Mouse (Mus musculus) liver, embryonic 16.5 days (tissue): ENCODE data around the gene Zfp950. TPM values are rescaled to one million over a fixed set of nuclear protein-coding genes. Genes with fewer than 3 reads are reported as not detected.
"Not testable (repeated sequence)": the region's sequence is repeated elsewhere in the genome, so short reads cannot be mapped to it uniquely, and the experiment has no call there.

Experiments
- ATAC-seq: fragments of 200-750 bp; cut with Nextera tagmentation; 2 replicates; pipeline ENCODE4 v1.8.0; 2017; ENCODE audit warnings: low read depth, mild to moderate bottlenecking, moderate number of reproducible peaks, moderate library complexity
- H3K27ac ChIP-seq: fragments of 300-500 bp; sonication (generic); 2 replicates; pipeline ENCODE4 v1.5.1; 2014; ENCODE audit warnings: mild to moderate bottlenecking, low read length
- H3K27me3 ChIP-seq: fragments of 300-500 bp; sonication (generic); 2 replicates; pipeline ENCODE4 v1.6.1; 2014; ENCODE audit warnings: low read depth, low read length, mixed read lengths; ENCODE audit not compliant: control insufficient read depth, insufficient read depth
- H3K36me3 ChIP-seq: fragments of 300-500 bp; sonication (generic); 2 replicates; pipeline ENCODE4 v1.6.1; 2014; ENCODE audit warnings: mild to moderate bottlenecking; ENCODE audit not compliant: control insufficient read depth, insufficient read depth
- H3K4me1 ChIP-seq: fragments of 300-500 bp; sonication (generic); 2 replicates; pipeline ENCODE4 v1.6.1; 2014; ENCODE audit warnings: low read depth, low read length, mixed read lengths; ENCODE audit not compliant: control insufficient read depth
- H3K4me2 ChIP-seq: fragments of 300-500 bp; sonication (generic); 2 replicates; pipeline ENCODE4 v1.6.1; 2014; ENCODE audit warnings: low read depth, low read length, mixed read lengths
- H3K4me3 ChIP-seq: fragments of 300-500 bp; sonication (generic); 2 replicates; pipeline ENCODE4 v1.5.1; 2014; ENCODE audit warnings: low read depth, mild to moderate bottlenecking, low read length
- H3K9ac ChIP-seq: fragments of 300-500 bp; sonication (generic); 2 replicates; pipeline ENCODE4 v1.6.1; 2014; ENCODE audit warnings: low read depth, low read length
- H3K9me3 ChIP-seq: fragments of 300-500 bp; sonication (generic); replicated peaks from 2 replicates; pipeline ENCODE4 v1.6.1; 2016; ENCODE audit warnings: low read length; ENCODE audit not compliant: control insufficient read depth
- WGBS: fragments of 180-500 bp; shearing (Covaris S2); extraction: QIAGEN DNeasy Blood & Tissue Kit; methylation state at CpG from one replicate; pipeline ENCODE4 v1.1.7; 2014; ENCODE audit not compliant: insufficient replicate concordance; 5-methylcytosine and 5-hydroxymethylcytosine counted together
- polyA plus RNA-seq: library from polyadenylated mRNA; unstranded; fragments of >200 nt; fragmentation: Nextera tagmentation; extraction: Ambion mirVana; gene quantifications from 2 replicates; pipeline ENCODE4 v1.2.1, GENCODE M21; 2015

The Zfp950 gene
- polyA plus RNA-seq = 11.7 and 15.4 TPM in 2 replicates

DNA sequence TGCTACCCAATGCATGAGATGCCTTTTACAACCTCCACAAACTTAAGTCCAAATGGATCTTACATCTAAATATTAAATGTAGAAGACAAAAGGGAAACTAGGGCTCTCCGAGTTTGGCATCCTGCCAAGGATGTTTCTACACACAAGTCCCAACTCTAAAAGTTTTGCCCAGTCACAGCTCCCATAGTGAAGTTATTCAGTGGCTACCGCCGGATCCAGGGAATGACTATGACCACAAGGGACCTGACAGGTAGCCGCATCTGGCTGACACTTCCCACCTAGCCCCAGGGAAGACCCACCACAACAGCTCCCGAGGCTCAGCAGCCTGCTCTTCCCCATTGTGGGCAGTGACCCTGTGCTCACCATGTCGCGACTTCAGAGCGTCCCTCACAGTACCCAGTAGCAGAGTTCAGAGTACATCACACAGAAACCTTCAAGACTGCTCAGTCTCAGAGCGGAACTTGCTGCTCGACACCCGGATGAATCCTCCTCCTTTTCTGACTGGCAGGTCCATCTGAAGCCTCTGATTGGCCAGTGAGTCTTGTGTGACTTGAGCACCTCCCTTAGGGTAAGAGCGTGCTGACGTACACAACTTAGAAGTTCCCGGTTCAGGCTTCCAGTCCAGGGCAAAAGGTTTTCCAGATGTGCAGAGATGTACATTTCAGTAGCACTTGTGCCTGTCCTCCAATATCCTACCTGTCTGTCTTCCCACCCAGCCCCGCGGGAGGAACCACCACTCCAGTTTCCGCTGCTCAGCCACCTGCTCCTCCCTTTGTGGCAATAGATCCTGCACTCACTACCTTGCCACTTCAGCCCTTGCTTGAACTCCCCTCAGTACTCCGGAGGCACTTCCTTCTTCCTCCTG, at the start of gene Zfp950:
Gene Zfp950, minus strand, starts transcription at position 499 of the 865 bp plus-strand sequence.
- no peaks in the 10 kb centered on the region for H3K9me3 ChIP-seq
- no peaks in the 10 kb centered on the region for H3K27me3 ChIP-seq
- WGBS = 0% methylated on average over 18 of the region's 18 CpGs
- H3K9ac ChIP-seq = peak within 1 kb of the TSS; percentile 93
- H3K4me1 ChIP-seq = peaks cover 9% of the 10 kb centered on the region
- peak within 1 kb of the TSS; percentile 78 for H3K4me2 ChIP-seq
- H3K27ac ChIP-seq = peak within 1 kb of the TSS; percentile 79
- ATAC-seq = peak; percentile 100
- H3K4me3 ChIP-seq = peak within 1 kb of the TSS; percentile 88
- H3K36me3 ChIP-seq = no peaks in the 10 kb centered on the region

DNA sequence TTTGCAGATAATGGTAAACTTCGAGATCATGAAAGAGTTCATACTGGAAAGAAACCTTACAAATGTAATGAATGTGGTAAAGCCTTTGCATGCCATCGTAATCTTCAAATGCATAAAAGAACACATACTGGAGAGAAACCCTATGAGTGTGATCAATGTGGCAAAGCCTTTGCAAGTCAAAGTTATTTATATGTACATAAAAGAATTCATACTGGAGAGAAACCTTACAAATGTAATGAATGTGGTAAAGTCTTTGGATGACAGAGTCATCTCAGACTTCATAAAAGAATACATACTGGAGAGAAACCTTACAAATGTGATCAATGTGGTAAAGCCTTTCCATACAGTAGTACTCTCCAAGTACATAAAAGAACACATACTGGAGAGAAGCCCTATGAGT, 43.0 kb upstream of the Zfp950 start, which contains the start of gene Gm6020:
Gene Gm6020, plus strand, starts transcription at position 301 of the 400 bp plus-strand sequence.
- not testable (repeated sequence) for H3K4me3 ChIP-seq, H3K36me3 ChIP-seq, H3K9me3 ChIP-seq, H3K4me1 ChIP-seq, H3K4me2 ChIP-seq, ATAC-seq, H3K27me3 ChIP-seq, H3K27ac ChIP-seq, H3K9ac ChIP-seq
- WGBS = 55% methylated on average over 2 of the region's 2 CpGs

DNA sequence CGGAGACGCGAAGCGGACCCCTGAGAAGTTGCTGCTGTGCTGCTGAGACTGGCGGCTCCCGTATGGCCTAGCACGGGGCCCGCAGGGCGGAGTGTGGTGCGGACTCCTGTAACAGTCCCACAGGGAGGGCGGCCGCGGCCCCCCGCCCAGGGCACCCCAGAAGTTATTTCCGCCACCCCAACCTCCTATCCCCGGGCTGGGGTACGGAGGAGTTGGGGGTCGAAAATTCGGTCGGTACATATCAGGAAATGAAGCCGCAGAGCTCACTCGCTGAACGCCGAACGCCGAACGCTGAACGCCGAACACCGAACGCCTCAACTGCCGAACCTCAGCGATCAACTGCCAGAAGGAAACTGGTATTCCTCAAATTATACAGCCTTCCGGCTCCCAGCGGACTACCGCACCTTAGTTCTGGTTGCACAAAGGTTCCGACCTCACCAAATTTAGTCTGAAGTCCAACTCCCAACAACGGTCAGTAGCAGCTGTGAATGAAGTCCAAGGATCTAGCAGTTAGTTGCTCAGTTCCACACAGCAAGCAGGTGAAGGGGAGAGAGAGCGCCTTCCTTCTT, 35.2 kb upstream of the Zfp950 start, which contains the start of gene Gm7102:
Gene Gm7102, minus strand, starts transcription at position 554 of the 569 bp plus-strand sequence.
- no peaks in the 10 kb centered on the region for H3K4me1 ChIP-seq
- H3K36me3 ChIP-seq = no peaks in the 10 kb centered on the region
- H3K9me3 ChIP-seq = no peaks in the 10 kb centered on the region
- WGBS = 24% methylated on average over 39 of the region's 39 CpGs
- no peak for ATAC-seq
- no peaks in the 10 kb centered on the region for H3K27me3 ChIP-seq
- H3K27ac ChIP-seq = no peak within 1 kb of the TSS
- peak within 1 kb of the TSS; percentile 36; the same call in 1 of the 2 replicates for H3K4me2 ChIP-seq
- no peak within 1 kb of the TSS for H3K9ac ChIP-seq
- peak within 1 kb of the TSS; percentile 24 for H3K4me3 ChIP-seq

DNA sequence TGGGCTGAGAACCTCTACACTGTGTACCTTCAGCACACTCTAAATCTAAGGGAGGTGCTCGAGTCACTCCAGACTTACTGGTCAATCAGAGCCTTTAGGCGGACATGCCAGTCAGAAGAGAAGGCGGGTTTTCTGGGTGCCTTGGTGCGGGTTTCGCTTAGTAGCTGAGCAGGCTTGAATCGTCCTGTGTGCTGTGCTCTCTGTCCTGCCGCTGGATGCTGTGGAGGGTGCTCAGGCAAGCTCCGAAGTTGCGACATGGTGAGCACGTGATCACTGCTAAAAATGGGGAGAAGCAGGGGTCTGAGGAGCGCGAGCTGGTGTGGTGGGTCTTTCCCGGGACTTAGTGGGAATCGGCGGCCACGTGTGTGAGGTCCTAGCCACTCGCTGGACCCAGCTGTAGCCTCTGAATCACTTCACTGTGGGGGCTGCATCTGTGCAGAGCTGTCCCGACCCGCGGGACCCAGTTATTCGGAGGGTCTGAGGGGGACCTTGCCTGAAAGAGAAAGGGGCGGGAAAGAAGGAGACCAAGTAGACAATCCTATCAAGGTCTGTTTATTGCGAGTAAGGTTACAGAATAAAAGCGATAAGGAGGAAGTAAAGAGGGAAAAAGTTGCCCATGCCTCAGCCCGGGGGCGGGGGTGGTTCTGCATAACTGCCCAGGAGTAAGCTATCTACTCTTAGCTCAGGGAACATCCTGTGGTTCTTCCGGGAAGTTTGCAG, 11.2 kb upstream of the Zfp950 start:
- Histone ChIP-seq H3K9ac (peak overlapping the region; percentile 37), H3K36me3 (no peaks in the 10 kb centered on the region), H3K4me3 (peak overlapping the region; percentile 57), H3K27ac (no peak overlapping the region), H3K4me2 (peak overlapping the region; percentile 76), H3K27me3 (no peaks in the 10 kb centered on the region), H3K4me1 (peaks cover 3% of the 10 kb centered on the region), H3K9me3 (no peaks in the 10 kb centered on the region)
- under 1% methylated on average over 27 of the region's 27 CpGs for WGBS
- ATAC-seq = peak; percentile 76

DNA sequence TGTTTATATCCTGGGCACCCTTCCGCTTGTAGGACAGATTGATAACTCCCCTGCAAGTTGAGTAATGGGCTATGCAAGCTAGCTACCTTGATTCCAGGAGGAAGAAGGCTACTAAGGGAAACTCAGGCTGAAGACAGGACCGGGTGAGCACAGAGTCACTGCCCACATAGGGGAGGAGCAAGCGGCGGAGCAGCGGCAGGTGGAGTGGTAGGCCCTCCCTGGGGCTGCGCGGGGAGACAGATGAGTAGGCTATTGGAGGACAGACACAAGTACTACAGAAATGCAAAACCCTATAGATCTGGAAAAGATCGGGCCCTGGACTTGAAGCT, 10.7 kb upstream of the Zfp950 start:
- ATAC-seq = peak; percentile 79
- 5% methylated on average over 8 of the region's 8 CpGs for WGBS
- Histone ChIP-seq H3K9me3 (no peaks in the 10 kb centered on the region), H3K4me3 (peak overlapping the region; percentile 57), H3K4me1 (peaks cover 3% of the 10 kb centered on the region), H3K27me3 (no peaks in the 10 kb centered on the region), H3K9ac (peak overlapping the region; percentile 37), H3K4me2 (peak overlapping the region; percentile 76), H3K36me3 (no peaks in the 10 kb centered on the region), H3K27ac (no peak overlapping the region)

DNA sequence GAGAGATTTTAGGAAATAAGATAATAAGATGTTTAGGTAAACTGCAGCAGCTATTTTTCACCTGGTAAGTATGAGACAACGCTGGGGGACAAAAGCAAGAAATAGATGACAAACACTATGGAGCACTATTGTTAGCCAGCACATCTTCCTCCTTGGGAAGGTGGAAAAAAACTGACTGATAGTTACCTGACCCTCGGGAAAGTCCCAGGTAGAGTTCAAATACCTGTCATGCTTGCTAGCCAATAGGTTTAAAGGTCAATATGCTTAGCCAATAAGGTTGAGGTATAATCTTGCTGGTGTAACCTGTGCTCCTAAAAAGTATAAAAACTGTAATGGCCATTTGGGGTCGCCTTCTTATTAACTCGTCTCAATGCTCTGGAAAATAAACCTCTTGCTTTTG, 659 bp upstream of the Zfp950 start:
- peak overlapping the region; percentile 78 for H3K4me2 ChIP-seq
- 27% methylated on average over 4 of the region's 4 CpGs for WGBS
- peaks cover 9% of the 10 kb centered on the region for H3K4me1 ChIP-seq
- no peak for ATAC-seq
- no peaks in the 10 kb centered on the region for H3K36me3 ChIP-seq
- H3K27ac ChIP-seq = no peak overlapping the region
- H3K4me3 ChIP-seq = peak overlapping the region; percentile 88
- H3K9ac ChIP-seq = no peak overlapping the region; the same call in 1 of the 2 replicates
- H3K9me3 ChIP-seq = no peaks in the 10 kb centered on the region
- H3K27me3 ChIP-seq = no peaks in the 10 kb centered on the region

DNA sequence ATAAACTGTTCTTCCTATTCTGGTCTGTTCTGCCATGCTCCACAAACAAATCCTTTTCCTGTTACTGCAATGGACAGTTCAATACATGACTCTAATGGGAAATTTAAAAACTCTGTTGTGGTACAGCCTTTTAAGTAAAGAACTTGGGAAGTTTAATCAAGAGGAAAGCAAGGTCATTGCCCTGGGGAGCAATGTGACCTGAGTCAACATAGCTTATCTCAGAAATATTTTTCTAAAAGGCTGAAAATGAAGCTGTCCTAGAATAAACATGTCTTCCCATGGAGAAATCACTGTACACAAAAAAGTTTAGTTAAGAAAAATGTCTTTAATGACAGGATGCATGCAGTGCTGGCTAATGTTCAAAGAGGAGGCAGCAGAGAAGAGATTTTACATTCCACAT, 2.0 kb downstream of the Zfp950 start:
- Histone ChIP-seq H3K27me3 (no peaks in the 10 kb centered on the region), H3K4me2 (no peak overlapping the region), H3K9ac (no peak overlapping the region), H3K36me3 (no peaks in the 10 kb centered on the region), H3K27ac (no peak overlapping the region), H3K4me3 (no peak overlapping the region), H3K9me3 (no peaks in the 10 kb centered on the region), H3K4me1 (peaks cover 9% of the 10 kb centered on the region)
- ATAC-seq = no peak

DNA sequence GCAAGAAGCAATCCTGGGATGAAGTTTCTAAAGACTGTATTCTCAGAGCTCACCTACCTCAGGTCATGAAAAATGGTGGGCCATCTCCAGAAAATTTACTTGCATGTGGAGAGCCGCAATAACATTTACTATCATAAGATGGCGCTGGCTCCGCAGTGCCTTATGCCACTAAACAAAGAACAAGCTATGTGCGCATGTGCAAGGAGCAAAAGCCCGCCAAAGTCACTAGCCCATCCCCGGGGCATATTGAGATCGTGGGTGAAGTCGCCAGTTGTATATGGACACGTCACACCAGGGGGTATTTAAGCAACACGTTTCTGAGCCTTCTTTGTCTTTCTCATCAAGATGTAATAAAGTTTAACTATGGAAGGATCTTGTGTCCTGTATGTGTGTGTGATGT, 9.5 kb downstream of the Zfp950 start:
- H3K4me1 ChIP-seq = no peaks in the 10 kb centered on the region
- H3K27me3 ChIP-seq = no peaks in the 10 kb centered on the region
- H3K36me3 ChIP-seq = no peaks in the 10 kb centered on the region
- ATAC-seq = no peak
- no peaks in the 10 kb centered on the region for H3K9me3 ChIP-seq
- H3K4me3 ChIP-seq = no peak overlapping the region
- no peak overlapping the region for H3K27ac ChIP-seq
- 77% methylated on average over 10 of the region's 10 CpGs for WGBS
- H3K4me2 ChIP-seq = no peak overlapping the region
- H3K9ac ChIP-seq = no peak overlapping the region
